Mouse (Mus musculus): Measurements from ENCODE around the gene Elmo2. TPM values are rescaled to one million over a fixed set of nuclear protein-coding genes. Genes with fewer than 3 reads are reported as not detected.
A peak's percentile ranks its signal among the peaks of the same experiment; 100 is the strongest.

Gene Elmo2
- total RNA-seq, 2 experiments from 2014 or later: 158 to 172 TPM

GRCm38 (mm10) chr2:165325521-165326303 lies 567 bp downstream of the Elmo2 start:
- peak in 1 of 2 experiments; percentile 57 for DNase-seq (ENCODE audit: low spot score in 2 of 2)

DNA sequence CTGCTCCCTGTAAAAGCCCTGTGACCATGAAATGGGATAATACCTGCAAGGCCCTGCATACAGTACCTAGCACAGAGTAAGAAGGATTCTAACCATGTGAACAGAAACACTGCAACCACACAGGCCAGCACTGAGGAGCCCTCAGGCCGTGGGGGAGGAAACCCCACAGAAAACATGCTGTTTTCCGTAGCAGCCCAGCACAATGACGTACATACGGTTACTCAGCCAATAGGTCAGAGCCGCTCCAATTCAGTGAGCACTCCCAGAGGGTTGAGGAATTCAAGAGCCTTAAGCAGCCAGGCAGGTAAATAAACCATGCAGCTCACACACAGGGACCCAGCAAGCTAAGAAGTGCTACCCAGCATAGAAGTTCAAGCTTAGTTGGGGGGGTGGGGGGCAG lies 2.4 kb downstream of the Elmo2 start:
- DNase-seq (ENCODE audit: low spot score in 2 of 2): no peak

- peak in 1 of 2 experiments; percentile 57 for DNase-seq (ENCODE audit: low spot score in 2 of 2)
Measured at GRCm38 (mm10) chr2:165323484-165323883, 2.8 kb downstream of the Elmo2 start.

GRCm38 (mm10) chr2:165321981-165322735 lies 4.1 kb downstream of the Elmo2 start:
- DNase-seq (ENCODE audit: low spot score in 2 of 2): no peak

- peak; percentile 44 to 64 for DNase-seq (ENCODE audit: low spot score in 2 of 2)
Measured at GRCm38 (mm10) chr2:165321381-165321888, 4.8 kb downstream of the Elmo2 start.

- no peak for DNase-seq (ENCODE audit: low spot score in 2 of 2)
Measured at GRCm38 (mm10) chr2:165320531-165321150, 5.6 kb downstream of the Elmo2 start.

GRCm38 (mm10) chr2:165319503-165319902 lies 6.8 kb downstream of the Elmo2 start:
- no peak for DNase-seq (ENCODE audit: low spot score in 2 of 2)

GRCm38 (mm10) chr2:165318941-165319340 lies 7.3 kb downstream of the Elmo2 start:
- no peak for DNase-seq (ENCODE audit: low spot score in 2 of 2)

GRCm38 (mm10) chr2:165317621-165318263 lies 8.5 kb downstream of the Elmo2 start:
- no peak for DNase-seq (ENCODE audit: low spot score in 2 of 2)

- DNase-seq (ENCODE audit: low spot score in 2 of 2): peak; percentile 58 to 75
Measured at GRCm38 (mm10) chr2:165316837-165317473, 9.3 kb downstream of the Elmo2 start.

DNA sequence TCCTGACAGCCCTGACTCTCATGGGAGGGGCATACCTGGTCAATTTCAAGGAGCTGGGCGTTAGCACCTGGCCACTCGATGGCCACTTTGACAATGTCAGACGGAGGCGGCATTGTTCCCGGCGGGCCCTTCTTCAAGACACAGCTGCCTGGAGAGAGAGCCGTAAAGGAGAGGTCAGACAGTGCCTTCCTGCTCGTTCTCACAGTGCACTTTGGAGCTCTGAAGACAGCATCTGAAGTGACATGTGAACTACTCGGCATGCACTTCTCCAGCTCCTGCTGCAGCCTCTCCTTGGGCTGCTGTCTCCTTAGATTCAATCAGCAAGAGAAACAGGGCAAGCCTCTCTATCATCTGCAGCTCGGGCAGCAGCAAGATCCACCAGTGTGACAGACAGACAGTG lies 10.1 kb downstream of the Elmo2 start:
- no peak for DNase-seq (ENCODE audit: low spot score in 2 of 2)

GRCm38 (mm10) chr2:165314197-165314596 lies 12.1 kb downstream of the Elmo2 start:
- no peak for DNase-seq (ENCODE audit: low spot score in 2 of 2)

DNA sequence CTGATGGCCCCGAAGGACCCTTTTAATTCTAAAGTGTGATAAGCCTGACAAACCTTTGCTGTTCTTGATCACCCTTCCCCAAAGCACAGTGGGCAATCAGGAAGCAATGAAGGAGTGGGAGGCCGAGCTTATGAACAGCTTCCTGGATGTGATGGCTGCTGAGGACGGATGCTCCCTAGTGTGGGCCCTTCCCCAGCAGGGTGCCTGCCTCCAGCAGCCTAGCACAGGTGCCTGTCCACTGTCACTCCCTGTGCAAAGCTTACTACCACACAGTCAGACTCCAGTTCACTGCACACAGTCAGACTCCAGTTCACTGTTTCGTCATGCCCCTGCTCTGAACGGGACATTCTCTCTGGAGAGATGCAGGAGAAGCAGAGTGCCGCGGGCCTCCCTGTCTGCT lies 13.9 kb downstream of the Elmo2 start:
- DNase-seq (ENCODE audit: low spot score in 2 of 2): no peak

DNA sequence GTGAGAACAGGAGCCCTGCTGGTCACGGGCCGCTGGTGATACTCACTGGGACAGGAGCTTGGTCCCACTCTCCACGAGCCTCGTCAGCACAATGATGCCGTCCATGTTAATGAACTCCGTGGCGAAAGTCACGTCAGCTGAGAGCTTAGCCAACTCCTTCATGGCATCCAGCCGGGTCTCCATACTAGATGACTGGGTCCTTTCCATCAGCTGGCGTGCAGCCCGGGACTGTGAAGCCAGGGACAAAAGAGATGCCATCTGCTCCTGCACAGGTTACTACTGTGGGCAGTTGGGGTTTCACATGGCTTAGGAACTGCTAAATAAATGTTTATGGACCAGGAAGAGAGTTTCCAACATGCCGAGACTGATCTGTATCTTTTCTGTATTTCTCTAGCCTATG lies 14.7 kb downstream of the Elmo2 start:
- no peak for DNase-seq (ENCODE audit: low spot score in 2 of 2)

DNA sequence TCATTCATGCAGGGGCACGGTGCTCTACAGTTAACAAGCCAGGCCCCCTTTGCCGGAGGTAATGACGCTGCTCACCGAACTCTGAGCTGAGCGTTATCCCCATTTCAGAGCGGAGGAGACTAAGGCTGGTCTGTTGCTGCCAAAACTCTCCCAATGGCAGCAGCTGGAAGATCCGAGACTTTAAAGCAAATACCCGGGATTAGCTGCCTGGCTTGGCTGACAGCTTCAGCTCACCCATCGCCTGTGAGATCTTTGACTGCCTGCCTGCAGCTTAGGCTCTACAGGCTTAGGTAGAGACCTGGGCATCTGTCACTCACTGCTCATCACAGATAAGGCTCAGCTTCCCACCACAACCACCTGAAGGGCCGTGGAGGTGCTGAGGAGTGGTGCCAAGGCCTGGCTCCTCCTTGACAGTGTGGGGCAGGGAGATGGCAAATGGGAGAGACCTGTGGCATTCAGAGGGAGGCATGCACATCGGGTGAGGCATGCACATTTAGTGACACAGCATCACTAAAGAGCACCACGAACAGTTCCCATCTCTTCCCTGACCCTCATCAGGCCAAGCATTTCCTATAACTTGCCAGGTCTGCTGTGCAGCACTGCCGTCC lies 15.4 kb downstream of the Elmo2 start:
- DNase-seq (ENCODE audit: low spot score in 2 of 2): no peak

GRCm38 (mm10) chr2:165307801-165308200 lies 18.5 kb downstream of the Elmo2 start:
- DNase-seq (ENCODE audit: low spot score in 2 of 2): no peak

DNA sequence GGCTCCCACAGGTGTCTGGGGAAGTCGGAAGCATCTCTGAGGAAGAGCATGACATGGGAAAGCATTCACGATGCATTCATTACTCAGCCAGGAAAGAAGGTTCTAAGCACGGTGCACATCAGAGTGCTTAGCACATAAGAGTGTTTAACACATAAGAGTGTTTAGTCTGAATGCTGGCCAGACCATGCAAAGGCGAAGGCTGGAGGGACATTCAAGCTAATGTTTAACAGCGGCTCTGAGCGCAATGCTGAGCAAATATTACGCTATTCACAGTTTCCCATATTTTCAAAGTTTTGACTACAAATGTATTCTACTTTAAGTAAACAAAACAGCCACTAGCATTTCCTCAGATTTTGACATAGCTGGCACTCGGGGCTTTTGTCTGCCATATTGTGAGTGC lies 20.8 kb downstream of the Elmo2 start:
- no peak for DNase-seq (ENCODE audit: low spot score in 2 of 2)

DNA sequence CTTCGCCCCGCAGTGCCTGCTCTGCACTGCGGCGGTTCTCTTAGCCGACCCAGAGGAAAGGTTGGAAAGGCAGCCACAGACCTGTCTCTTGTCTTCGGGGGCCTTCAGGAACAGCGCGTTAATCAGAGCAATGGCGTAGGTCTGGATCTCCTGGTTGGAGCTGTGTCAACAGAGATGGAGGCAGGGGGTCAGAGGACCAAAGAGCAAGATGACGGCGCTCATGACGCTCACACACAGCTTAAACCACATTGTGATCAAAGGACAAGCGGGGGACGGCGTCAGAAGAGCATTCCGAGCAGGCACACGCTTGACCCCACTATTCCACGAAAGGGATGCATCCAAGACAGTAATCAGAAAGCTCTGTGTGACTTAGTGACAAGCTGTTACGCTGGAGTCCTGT lies 21.5 kb downstream of the Elmo2 start:
- DNase-seq (ENCODE audit: low spot score in 2 of 2): no peak

DNA sequence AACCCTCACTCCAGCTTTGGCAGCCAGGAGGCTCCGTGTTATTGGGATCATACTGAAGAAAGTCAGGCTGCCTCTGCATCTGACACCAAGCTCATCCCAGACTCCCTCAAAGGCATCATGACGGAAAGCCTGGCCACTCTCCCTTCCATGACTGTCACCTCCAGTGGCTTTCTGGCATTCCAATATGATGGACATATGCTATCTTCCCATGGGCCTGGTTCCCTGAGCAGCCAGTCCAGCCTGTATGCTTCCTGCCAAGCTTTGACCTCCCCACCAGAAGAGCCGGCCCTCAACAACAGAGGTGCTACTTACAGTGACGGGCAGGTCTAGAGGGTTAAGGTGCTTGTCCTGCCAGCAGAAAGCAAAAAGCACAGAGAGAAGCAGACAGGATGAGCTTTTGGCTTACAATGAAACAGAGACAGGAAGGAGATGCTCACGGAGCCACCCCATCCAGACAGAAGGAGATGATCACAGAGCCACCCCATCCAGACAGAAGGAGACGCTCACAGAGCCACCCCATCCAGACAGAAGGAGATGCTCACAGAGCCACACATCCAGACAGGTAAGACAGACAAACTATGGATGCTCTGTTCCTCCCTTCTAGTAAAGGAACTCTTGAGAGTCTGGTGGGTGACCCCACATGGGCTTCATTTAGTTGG lies 22.8 kb downstream of the Elmo2 start:
- no peak for DNase-seq (ENCODE audit: low spot score in 2 of 2)

- DNase-seq (ENCODE audit: low spot score in 2 of 2): no peak
Measured at GRCm38 (mm10) chr2:165301409-165301808, 24.9 kb downstream of the Elmo2 start.
